Mouse (Mus musculus) small intestine, adult 2 months (tissue): Measurements from ENCODE around the gene Hnf1b.

Source experiments
- CTCF ChIP-seq: fragments of 200-500 bp; IDR thresholded peaks from 2 replicates; pipeline ENCODE4 v1.5.1; 2012; ENCODE audit warnings: low read depth, mild to moderate bottlenecking, control low read depth, inconsistent platforms, low read length, moderate library complexity, mixed read lengths; ENCODE audit not compliant: insufficient replicate concordance, insufficient read length; ENCODE audit errors: extremely low read depth
- POLR2A ChIP-seq: fragments of 200-500 bp; IDR thresholded peaks from 2 replicates; pipeline ENCODE4 v1.6.1; 2012; ENCODE audit warnings: low read depth, mild to moderate bottlenecking, control low read depth, inconsistent platforms, low read length, moderate library complexity

GRCm38 (mm10) chr11:83853221-83853792 is 3.4 kb downstream of the Hnf1b start:
- no peak for TF ChIP-seq CTCF
- no peak for TF ChIP-seq POLR2A
